41 mouse cellular contexts compared by ENCODE assay signal in genomic region chr5:129756886-129757285, GRCm38 (mm10). TPM values are rescaled to one million over a fixed set of nuclear protein-coding genes. Genes with fewer than 3 reads are reported as not detected.
"Had no signal": no experiment of that assay in that cellular context is flagged by ENCODE, and none has a peak within 500 bp of the region (broad histone marks: within the 10 kb centered on the region; RNA-seq: fewer than 3 reads in every experiment).

No protein-coding gene starts in this region.

- ATAC-seq: hindbrain, postnatal 0 days; intestine, embryonic 16.5 days had no signal

- H3K27me3 ChIP-seq: heart, embryonic 12.5 days; hindbrain, embryonic 12.5 days; kidney, embryonic 15.5 days; limb, embryonic 12.5 days; liver, embryonic 13.5 days had no signal

- H3K4me2 ChIP-seq: heart, embryonic 12.5 days; hindbrain, embryonic 12.5 days; hindbrain, embryonic 14.5 days; kidney, embryonic 15.5 days; limb, embryonic 12.5 days; liver, embryonic 11.5 days; liver, embryonic 13.5 days had no signal

- H3K4me3 ChIP-seq: gastrocnemius, adult 2 months; heart, embryonic 10.5 days; heart, embryonic 12.5 days; hindbrain, embryonic 10.5 days; hindbrain, embryonic 12.5 days; kidney, embryonic 15.5 days; left cerebral cortex, adult 2 months; limb, embryonic 10.5 days; limb, embryonic 12.5 days; liver, embryonic 13.5 days had no signal

- DNase-seq: gastrocnemius, adult 2 months; gastrocnemius, postnatal 10 days; gastrocnemius, postnatal 25 days; heart, adult 18-20 months; heart, postnatal 10 days; heart, postnatal 4 days; kidney, adult 11 months; kidney, adult 2 months; kidney, adult 9 months; kidney, postnatal 14 days; kidney, postnatal 36 days; layer of hippocampus, adult 9-11 months; liver; liver, embryonic 13.5 days had no signal

- H3K27ac ChIP-seq: gastrocnemius, adult 2 months; heart, embryonic 10.5 days; hindbrain, embryonic 10.5 days; hindbrain, embryonic 12.5 days; hindbrain, embryonic 14.5 days; hindbrain, postnatal 0 days; kidney, embryonic 15.5 days; kidney, postnatal 0 days; left cerebral cortex, adult 2 months; limb, embryonic 10.5 days; limb, embryonic 12.5 days; liver, embryonic 13.5 days had no signal

- H3K9ac ChIP-seq: heart, embryonic 12.5 days; hindbrain, embryonic 12.5 days; hindbrain, embryonic 14.5 days; kidney, embryonic 15.5 days; limb, embryonic 12.5 days; liver, embryonic 13.5 days had no signal

- H3K9me3 ChIP-seq: heart, embryonic 10.5 days; heart, embryonic 12.5 days; hindbrain, embryonic 10.5 days; hindbrain, embryonic 12.5 days; kidney, embryonic 15.5 days; limb, embryonic 10.5 days; limb, embryonic 12.5 days; liver, embryonic 13.5 days had no signal

- H3K4me1 ChIP-seq: heart, embryonic 10.5 days; heart, embryonic 12.5 days had no signal

RNA-seq across cellular contexts. Expression of gene Sept14, which starts 48.6 kb away (rescaled TPM):
- total RNA-seq: gastrocnemius, adult 2 months; gastrocnemius, postnatal 10 days; gastrocnemius, postnatal 25 days; gastrocnemius, postnatal 4 days; granulocyte monocyte progenitor cell, adult 5-6 weeks; heart, adult 18-20 months; heart, adult 8-10 months; heart, postnatal 10 days; heart, postnatal 25 days; heart, postnatal 4 days; hindbrain, postnatal 0 days; layer of hippocampus, adult 18-20 months; layer of hippocampus, adult 8-10 months; layer of hippocampus, postnatal 14 days; left cerebral cortex, adult 2 months; left cerebral cortex, postnatal 14 days; left cerebral cortex, postnatal 36 days had no signal
- polyA plus RNA-seq: heart, embryonic 10.5 days; heart, embryonic 12.5 days; heart, embryonic 14.5 days; heart, embryonic 16.5 days; hindbrain, embryonic 10.5 days; hindbrain, embryonic 12.5 days; hindbrain, embryonic 14.5 days; hindbrain, postnatal 0 days; intestine, embryonic 14.5 days; intestine, embryonic 16.5 days; kidney, adult 2 months; kidney, embryonic 15.5 days; large intestine, adult 2 months; limb, embryonic 10.5 days; limb, embryonic 12.5 days; limb, embryonic 14.5 days; liver, embryonic 11.5 days; liver, embryonic 13.5 days had no signal
